Mouse (Mus musculus) cerebellum, adult 2 months (tissue): Measurements from ENCODE around the gene Ckb.

Source experiments
- CTCF ChIP-seq: fragments of 200-500 bp; IDR thresholded peaks from 2 replicates; pipeline ENCODE4 v1.5.1; 2011; ENCODE audit warnings: low read depth, mild to moderate bottlenecking, control low read depth, low read length, moderate library complexity, borderline replicate concordance; ENCODE audit not compliant: insufficient read depth
- POLR2A ChIP-seq: fragments of 200-500 bp; IDR thresholded peaks from 2 replicates; pipeline ENCODE4 v1.6.1; 2011; ENCODE audit warnings: low read length, control low read depth, borderline replicate concordance; ENCODE audit not compliant: insufficient read depth

DNA sequence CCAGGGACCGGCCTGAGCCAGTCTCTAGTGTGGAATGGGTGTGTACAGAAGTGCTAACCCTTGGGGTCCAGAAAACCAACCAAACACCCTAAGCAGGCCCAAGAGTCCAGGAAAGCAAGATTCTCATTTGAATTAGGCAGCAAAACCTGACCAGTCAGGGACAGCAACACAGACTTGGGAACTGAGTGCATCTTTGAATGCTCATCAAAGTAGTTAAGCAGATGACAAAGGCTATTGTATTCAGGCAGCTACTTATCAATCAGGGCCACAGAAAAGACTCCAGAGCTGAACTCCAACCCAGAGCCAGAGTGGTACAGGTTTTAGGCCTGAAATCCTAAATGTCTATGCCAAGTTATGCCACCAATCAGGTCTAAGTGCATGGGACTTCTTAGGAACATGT lies 11.5 kb downstream of the Ckb start:
- TF ChIP-seq POLR2A (no peak), CTCF (no peak)
